8 mouse cellular contexts compared by ENCODE assay signal in genomic region chr11:71004316-71004773, GRCm38 (mm10). TPM values are rescaled to one million over a fixed set of nuclear protein-coding genes. Genes with fewer than 3 reads are reported as not detected.
DNase-seq lines count a peak whose midpoint lies in the region; ATAC-seq and TF ChIP-seq lines count a peak whose summit lies in the region.

TSS of gene Dhx33 (minus strand) at chr11:71004437.

- peak; percentile 91 to 93 for DNase-seq in gastrocnemius, adult 8-10 months (ENCODE audit: low spot score in 2 of 2)
- DNase-seq in hindlimb bud, embryonic 11.5 days (ENCODE audit: extremely low spot score, low read depth, low spot score), result peak; percentile 97
- peak; percentile 85 to 97 for DNase-seq in left cerebral cortex, adult 8-10 months (ENCODE audit: low spot score in 2 of 2)
- peak; percentile 99 for DNase-seq in right cerebral cortex, postnatal 10 days (ENCODE audit: low spot score in 2 of 2)
- DNase-seq in urinary bladder, postnatal 25 days (ENCODE audit: low spot score), result peak; percentile 86

- peaks cover 55% of the 10 kb centered on the region for H3K36me3 ChIP-seq in megakaryocyte, embryonic 14.5 days (replicated peaks; ENCODE audit: low read length)

- peak; percentile 98 for ATAC-seq in activated CD4-positive, CD25-positive, alpha-beta regulatory T cell, adult 4 months

- no peak within 1 kb of the TSS for H3K27ac ChIP-seq in cortical plate, adult 2 months (ENCODE audit: insufficient read depth, low read length)

- no peak for TF ChIP-seq CTCF in cortical plate, adult 2 months (IDR thresholded peaks at IDR 0.05; ENCODE audit: extremely low read depth, insufficient read depth, low read length)

- TF ChIP-seq POLR2A in cortical plate, adult 2 months (IDR thresholded peaks at IDR 0.05; ENCODE audit: extremely low read depth, insufficient read depth, low read length), result no peak; the same call in 1 of the 2 replicates

- peak within 1 kb of the TSS; percentile 92 for H3K4me3 ChIP-seq in cortical plate, adult 2 months (ENCODE audit: insufficient read depth, low read length)
- peak within 1 kb of the TSS; percentile 95 for H3K4me3 ChIP-seq in megakaryocyte, embryonic 14.5 days (replicated peaks)

- no peaks in the 10 kb centered on the region for H3K27me3 ChIP-seq in megakaryocyte, embryonic 14.5 days (replicated peaks)

- H3K4me1 ChIP-seq in cortical plate, adult 2 months (ENCODE audit: control insufficient read depth, insufficient read depth, low read length), result peaks cover 5% of the 10 kb centered on the region; the same call in 1 of the 2 replicates
- peaks cover 40% of the 10 kb centered on the region for H3K4me1 ChIP-seq in megakaryocyte, embryonic 14.5 days

- H3K9me3 ChIP-seq in megakaryocyte, embryonic 14.5 days, result no peaks in the 10 kb centered on the region

RNA-seq across cellular contexts. Expression of gene Dhx33, which starts in this region (rescaled TPM):
- 1 to 10 TPM; 5.2 to 5.7 TPM for polyA plus RNA-seq in activated CD4-positive, CD25-positive, alpha-beta regulatory T cell, adult 4 months (2017; shearing (Covaris generic))
- 24.8 and 29.9 TPM in 2 replicates for polyA plus RNA-seq in cortical plate, adult 2 months (2012; rRNA removed)
- 10 to 100 TPM in 1 of 4 experiments, 1 to 10 TPM in 3; 6.5 to 10.2 (median 8.3) TPM for total RNA-seq in gastrocnemius, adult 8-10 months (2022)
- 10 to 100 TPM; 25.7 to 28.6 (median 26.2) TPM for total RNA-seq in left cerebral cortex, adult 8-10 months (2022)
- 3.6 and 4.1 TPM in 2 replicates for polyA plus RNA-seq in megakaryocyte, embryonic 14.5 days (2012; ENCODE audit: insufficient read depth, low replicate concordance)
